ENCODE assay signal across 10 mouse cellular contexts in genomic region chr11:62004881-62005240, GRCm38 (mm10). TPM values are rescaled to one million over a fixed set of nuclear protein-coding genes. Genes with fewer than 3 reads are reported as not detected.
A peak's percentile ranks its signal among the peaks of the same experiment; 100 is the strongest.
DNase-seq lines count a peak whose midpoint lies in the region; ATAC-seq and TF ChIP-seq lines count a peak whose summit lies in the region.
"Had no signal": no experiment of that assay in that cellular context is flagged by ENCODE, and none has a peak within 500 bp of the region (broad histone marks: within the 10 kb centered on the region; RNA-seq: fewer than 3 reads in every experiment).

No protein-coding gene starts in this region.

- H3K36me3 ChIP-seq in limb, embryonic 12.5 days = no peaks in the 10 kb centered on the region
- H3K36me3 ChIP-seq in limb, embryonic 10.5 days = no peaks in the 10 kb centered on the region
- no peaks in the 10 kb centered on the region for H3K36me3 ChIP-seq in heart, postnatal 0 days (replicated peaks; ENCODE audit: control insufficient read depth, insufficient read depth, low read length)
- H3K36me3 ChIP-seq: forebrain, embryonic 15.5 days; neural tube, embryonic 13.5 days had no signal

- H3K4me3 ChIP-seq in limb, embryonic 12.5 days (replicated peaks) = no peak overlapping the region
- no peak overlapping the region for H3K4me3 ChIP-seq in limb, embryonic 10.5 days
- H3K4me3 ChIP-seq in heart, postnatal 0 days (ENCODE audit: low read depth, low read length) = no peak overlapping the region
- H3K4me3 ChIP-seq: forebrain, embryonic 15.5 days; neural tube, embryonic 13.5 days had no signal

- H3K9ac ChIP-seq in limb, embryonic 12.5 days (replicated peaks) = no peak overlapping the region
- H3K9ac ChIP-seq in heart, postnatal 0 days (replicated peaks; ENCODE audit: low read depth, low read length) = no peak overlapping the region
- H3K9ac ChIP-seq: forebrain, embryonic 15.5 days; neural tube, embryonic 13.5 days had no signal

- intact Hi-C loops in gastrocnemius, postnatal 36 days (cut with DNase I) = no loop called here

- no peak for ATAC-seq in CD4-positive, CD25-positive, alpha-beta regulatory T cell, adult 4 months
- no peak for ATAC-seq in limb, embryonic 12.5 days (ENCODE audit: insufficient number of reproducible peaks, insufficient read depth, low FRiP score, low TSS enrichment, low read depth)
- ATAC-seq in heart, postnatal 0 days (ENCODE audit: insufficient read depth, low read depth) = no peak
- ATAC-seq in neutrophil, adult 5-6 weeks (ENCODE audit: extremely low read depth, insufficient number of reproducible peaks, low FRiP score, poor library complexity, severe bottlenecking) = peak; percentile 30; the same call in 1 of the 2 replicates
- ATAC-seq: forebrain, embryonic 15.5 days had no signal

- peaks cover 15% of the 10 kb centered on the region for H3K4me1 ChIP-seq in limb, embryonic 12.5 days (replicated peaks)
- peaks cover 8% of the 10 kb centered on the region for H3K4me1 ChIP-seq in limb, embryonic 10.5 days
- no peaks in the 10 kb centered on the region; the same call in 1 of the 2 replicates for H3K4me1 ChIP-seq in heart, postnatal 0 days (ENCODE audit: control insufficient read depth, insufficient read depth)
- H3K4me1 ChIP-seq: neural tube, embryonic 13.5 days had no signal

- 0 out of 2 replicates have a peak overlapping the region, but pooled peaks have one; percentile 35 for H3K27ac ChIP-seq in limb, embryonic 12.5 days
- H3K27ac ChIP-seq in limb, embryonic 10.5 days = no peak overlapping the region
- H3K27ac ChIP-seq in heart, postnatal 0 days (ENCODE audit: low read depth) = peak overlapping the region; percentile 82
- H3K27ac ChIP-seq: forebrain, embryonic 15.5 days had no signal

- TF ChIP-seq CTCF in heart, postnatal 0 days (IDR thresholded peaks at IDR 0.05; ENCODE audit: low read depth) = no peak

- TF ChIP-seq EP300 in heart, postnatal 0 days (IDR thresholded peaks at IDR 0.05; ENCODE audit: low read depth) = no peak

- H3K9me3 ChIP-seq in limb, embryonic 12.5 days = no peaks in the 10 kb centered on the region
- no peaks in the 10 kb centered on the region for H3K9me3 ChIP-seq in limb, embryonic 10.5 days (replicated peaks)
- H3K9me3 ChIP-seq in heart, postnatal 0 days (replicated peaks; ENCODE audit: control insufficient read depth, low read length) = no peaks in the 10 kb centered on the region
- H3K9me3 ChIP-seq: forebrain, embryonic 15.5 days; neural tube, embryonic 13.5 days had no signal

- peak; percentile 13 for DNase-seq in CD4-positive, CD25-positive, alpha-beta regulatory T cell, adult 2 months (ENCODE audit: low read depth, low spot score)
- no peak for DNase-seq in limb, embryonic 10.5 days (ENCODE audit: low spot score)
- DNase-seq in heart, postnatal 0 days (ENCODE audit: low spot score) = no peak
- DNase-seq in adrenal gland, postnatal 10 days = no peak
- no peak for DNase-seq in gastrocnemius, postnatal 36 days

- no peak overlapping the region for H3K4me2 ChIP-seq in limb, embryonic 12.5 days
- no peak overlapping the region for H3K4me2 ChIP-seq in heart, postnatal 0 days (ENCODE audit: low read depth, low read length)
- H3K4me2 ChIP-seq: forebrain, embryonic 15.5 days; neural tube, embryonic 13.5 days had no signal

- no peaks in the 10 kb centered on the region for H3K27me3 ChIP-seq in limb, embryonic 12.5 days
- H3K27me3 ChIP-seq in limb, embryonic 10.5 days (ENCODE audit: low read depth, poor library complexity, severe bottlenecking) = no peaks in the 10 kb centered on the region
- H3K27me3 ChIP-seq in heart, postnatal 0 days (ENCODE audit: control insufficient read depth, insufficient read depth, low read length) = no peaks in the 10 kb centered on the region
- H3K27me3 ChIP-seq: forebrain, embryonic 15.5 days; neural tube, embryonic 13.5 days had no signal

- WGBS in limb, embryonic 12.5 days = 49% methylated on average over 6 of the region's 6 CpGs
- 65% methylated on average over 6 of the region's 6 CpGs for WGBS in limb, embryonic 10.5 days
- WGBS in heart, postnatal 0 days = 35% methylated on average over 6 of the region's 6 CpGs

RNA-seq across cellular contexts. Expression of gene Specc1, which starts 48.3 kb away (rescaled TPM):
- 1 to 10 TPM; 2.9 to 3.5 TPM for polyA plus RNA-seq in CD4-positive, CD25-positive, alpha-beta regulatory T cell, adult 4 months (2017; shearing (Covaris generic))
- polyA plus RNA-seq in limb, embryonic 12.5 days (2016; fragmentation: Nextera tagmentation; extraction: Ambion mirVana) = 13.8 and 16.4 TPM in 2 replicates
- 11.7 and 16.5 TPM in 2 replicates for polyA plus RNA-seq in limb, embryonic 10.5 days (2016; fragmentation: Nextera tagmentation; extraction: Ambion mirVana)
- 5.8 and 8.4 TPM in 2 replicates for total RNA-seq in heart, postnatal 0 days (2014; rRNA removed; ENCODE audit: low replicate concordance)
- polyA plus RNA-seq in heart, postnatal 0 days (2015; fragmentation: Nextera tagmentation; extraction: Ambion mirVana) = 4.7 and 5.2 TPM in 2 replicates
- total RNA-seq in neutrophil, adult 5-6 weeks (2017) = 16.7 and 17.7 TPM in 2 replicates
- total RNA-seq in adrenal gland, postnatal 10 days (2021) = 10 to 100 TPM in 1 of 2 experiments, 1 to 10 TPM in 1; 9.7 to 12.4 TPM
- total RNA-seq in gastrocnemius, postnatal 36 days (2021) = 1 to 10 TPM; 1.9 to 2.3 TPM
